Mouse (Mus musculus) neural tube, embryonic 12.5 days (tissue): Measurements from ENCODE around the gene Lhx4. TPM values are rescaled to one million over a fixed set of nuclear protein-coding genes. Genes with fewer than 3 reads are reported as not detected.
A peak's percentile ranks its signal among the peaks of the same experiment; 100 is the strongest.

Experiments used
- ATAC-seq: fragments of 200-750 bp; cut with Nextera tagmentation; 2 replicates; pipeline ENCODE4 v1.8.0; 2017; ENCODE audit warnings: low read depth, mild to moderate bottlenecking, moderate TSS enrichment, moderate library complexity; ENCODE audit not compliant: low FRiP score
- H3K27ac ChIP-seq: fragments of 300-500 bp; sonication (generic); 2 replicates; pipeline ENCODE4 v1.5.1; 2016
- H3K27me3 ChIP-seq: fragments of 300-500 bp; sonication (generic); replicated peaks from 2 replicates; pipeline ENCODE4 v1.6.1; 2016; ENCODE audit warnings: mild to moderate bottlenecking
- H3K36me3 ChIP-seq: fragments of 300-500 bp; sonication (generic); 2 replicates; pipeline ENCODE4 v1.6.1; 2016; ENCODE audit warnings: mild to moderate bottlenecking
- H3K4me1 ChIP-seq: fragments of 300-500 bp; sonication (generic); 2 replicates; pipeline ENCODE4 v1.6.1; 2016
- H3K4me2 ChIP-seq: fragments of 300-500 bp; sonication (generic); replicated peaks from 2 replicates; pipeline ENCODE4 v1.6.1; 2016; ENCODE audit warnings: mild to moderate bottlenecking
- H3K4me3 ChIP-seq: fragments of 300-500 bp; sonication (generic); 2 replicates; pipeline ENCODE4 v1.5.1; 2016
- H3K9ac ChIP-seq: fragments of 300-500 bp; sonication (generic); 2 replicates; pipeline ENCODE4 v1.6.1; 2016; ENCODE audit warnings: mild to moderate bottlenecking
- H3K9me3 ChIP-seq: fragments of 300-500 bp; sonication (generic); 2 replicates; pipeline ENCODE4 v1.6.1; 2016; ENCODE audit warnings: mild to moderate bottlenecking
- WGBS: fragments of 180-500 bp; shearing (Covaris S2); methylation state at CpG from one replicate; pipeline ENCODE4 v1.1.7; 2016; 5-methylcytosine and 5-hydroxymethylcytosine counted together
- polyA plus RNA-seq: library from polyadenylated mRNA; unstranded; fragments of >200 nt; fragmentation: Nextera tagmentation; extraction: Ambion mirVana; gene quantifications from 2 replicates; pipeline ENCODE4 v1.2.1, GENCODE M21; 2016

The Lhx4 gene
- polyA plus RNA-seq, 1 experiment from 2014 or later, result 12.3 TPM

GRCm38 (mm10) chr1:155777641-155778625 is 26.4 kb upstream of the Lhx4 start:
- no peak overlapping the region for H3K27ac ChIP-seq

DNA sequence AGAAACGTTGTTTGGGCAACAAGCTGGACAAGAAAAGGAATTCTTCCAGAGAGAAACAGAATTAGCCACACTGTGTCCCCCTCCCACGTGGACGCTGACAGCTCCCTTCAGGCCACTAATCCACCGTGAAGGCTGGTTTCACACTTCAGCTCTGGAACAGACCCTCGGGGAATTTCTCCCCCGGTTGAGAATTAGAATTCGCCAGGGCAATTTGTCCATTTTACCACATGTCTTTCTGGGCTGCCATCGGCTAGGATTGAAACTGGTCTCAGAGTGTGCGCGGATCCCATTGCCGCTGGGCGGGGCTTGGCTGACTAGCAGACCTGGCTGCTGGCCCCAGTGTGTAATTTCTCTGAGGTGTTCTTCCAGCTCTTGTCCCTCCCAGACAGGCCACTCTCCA is 7.7 kb upstream of the Lhx4 start:
- WGBS, result 17% methylated on average over 12 of the region's 12 CpGs
- H3K27me3 ChIP-seq, result peaks cover 61% of the 10 kb centered on the region
- ATAC-seq, result peak; percentile 90

More at GRCm38 (mm10) chr1:155777641-155778625, 26.4 kb upstream of the Lhx4 start:
- H3K9me3 ChIP-seq, result peaks cover 7% of the 10 kb centered on the region; the same call in 1 of the 2 replicates
- 67% methylated on average over 14 of the region's 14 CpGs for WGBS
- no peak overlapping the region for H3K4me3 ChIP-seq
- peaks cover 38% of the 10 kb centered on the region for H3K27me3 ChIP-seq
- no peak overlapping the region for H3K9ac ChIP-seq
- no peak overlapping the region for H3K4me2 ChIP-seq
- ATAC-seq, result no peak
- H3K4me1 ChIP-seq, result no peaks in the 10 kb centered on the region
- H3K36me3 ChIP-seq, result peaks cover 23% of the 10 kb centered on the region

GRCm38 (mm10) chr1:155758711-155759110 is 7.2 kb upstream of the Lhx4 start:
- no peak overlapping the region for H3K4me3 ChIP-seq
- H3K9ac ChIP-seq, result no peak overlapping the region
- ATAC-seq, result peak; percentile 66
- peaks cover 66% of the 10 kb centered on the region for H3K27me3 ChIP-seq
- no peaks in the 10 kb centered on the region for H3K9me3 ChIP-seq
- H3K4me2 ChIP-seq, result no peak overlapping the region
- no peaks in the 10 kb centered on the region for H3K36me3 ChIP-seq
- 69% methylated on average over 4 of the region's 4 CpGs for WGBS
- no peaks in the 10 kb centered on the region; the same call in 1 of the 2 replicates for H3K4me1 ChIP-seq
- H3K27ac ChIP-seq, result no peak overlapping the region

More for the DNA sequence above, 7.7 kb upstream of the Lhx4 start:
- Histone ChIP-seq H3K9me3 (no peaks in the 10 kb centered on the region), H3K4me1 (no peaks in the 10 kb centered on the region; the same call in 1 of the 2 replicates), H3K4me2 (no peak overlapping the region), H3K27ac (no peak overlapping the region), H3K9ac (no peak overlapping the region), H3K36me3 (no peaks in the 10 kb centered on the region), H3K4me3 (no peak overlapping the region)

- Histone ChIP-seq H3K9ac (no peak overlapping the region), H3K36me3 (no peaks in the 10 kb centered on the region), H3K27ac (no peak overlapping the region), H3K27me3 (peaks cover 67% of the 10 kb centered on the region), H3K4me3 (no peak overlapping the region), H3K4me2 (no peak overlapping the region), H3K4me1 (no peaks in the 10 kb centered on the region; the same call in 1 of the 2 replicates), H3K9me3 (no peaks in the 10 kb centered on the region)
- 60% methylated on average over 7 of the region's 7 CpGs for WGBS
- ATAC-seq, result no peak
These were observed 6.1 kb upstream of the Lhx4 start for GRCm38 (mm10) chr1:155757621-155758020.

GRCm38 (mm10) chr1:155753411-155753810 is 1.9 kb upstream of the Lhx4 start:
- Histone ChIP-seq H3K9me3 (no peaks in the 10 kb centered on the region), H3K4me2 (no peak overlapping the region), H3K36me3 (no peaks in the 10 kb centered on the region), H3K27me3 (peaks cover 77% of the 10 kb centered on the region), H3K4me3 (no peak overlapping the region), H3K9ac (no peak overlapping the region), H3K4me1 (peaks cover 6% of the 10 kb centered on the region), H3K27ac (no peak overlapping the region)
- ATAC-seq, result no peak
- WGBS, result 72% methylated on average over 9 of the region's 9 CpGs

- Histone ChIP-seq H3K9me3 (no peaks in the 10 kb centered on the region), H3K27ac (no peak overlapping the region), H3K9ac (no peak overlapping the region), H3K4me3 (no peak overlapping the region), H3K36me3 (no peaks in the 10 kb centered on the region), H3K4me2 (no peak overlapping the region), H3K4me1 (peaks cover 6% of the 10 kb centered on the region), H3K27me3 (peaks cover 91% of the 10 kb centered on the region)
- 8% methylated on average over 11 of the region's 11 CpGs for WGBS
- peak; percentile 56 for ATAC-seq
These were observed 836 bp downstream of the Lhx4 start for GRCm38 (mm10) chr1:155750517-155751178.

- no peaks in the 10 kb centered on the region for H3K9me3 ChIP-seq
- H3K4me2 ChIP-seq, result no peak overlapping the region
- H3K36me3 ChIP-seq, result no peaks in the 10 kb centered on the region
- no peak for ATAC-seq
- no peak overlapping the region for H3K9ac ChIP-seq
- 74% methylated on average over 5 of the region's 5 CpGs for WGBS
- H3K4me1 ChIP-seq, result peaks cover 11% of the 10 kb centered on the region
- no peak overlapping the region for H3K27ac ChIP-seq
- no peak overlapping the region for H3K4me3 ChIP-seq
- H3K27me3 ChIP-seq, result peaks cover 89% of the 10 kb centered on the region
These were observed 3.6 kb downstream of the Lhx4 start for GRCm38 (mm10) chr1:155747911-155748310.

GRCm38 (mm10) chr1:155747011-155747410 is 4.5 kb downstream of the Lhx4 start:
- H3K27me3 ChIP-seq, result peaks cover 89% of the 10 kb centered on the region
- H3K4me2 ChIP-seq, result 0 out of 2 replicates have a peak overlapping the region, but pooled peaks have one; percentile 21
- H3K4me1 ChIP-seq, result peaks cover 20% of the 10 kb centered on the region
- H3K27ac ChIP-seq, result no peak overlapping the region
- no peaks in the 10 kb centered on the region for H3K9me3 ChIP-seq
- 4% methylated on average over 8 of the region's 8 CpGs for WGBS
- no peak for ATAC-seq
- H3K9ac ChIP-seq, result no peak overlapping the region
- H3K36me3 ChIP-seq, result no peaks in the 10 kb centered on the region
- H3K4me3 ChIP-seq, result no peak overlapping the region

DNA sequence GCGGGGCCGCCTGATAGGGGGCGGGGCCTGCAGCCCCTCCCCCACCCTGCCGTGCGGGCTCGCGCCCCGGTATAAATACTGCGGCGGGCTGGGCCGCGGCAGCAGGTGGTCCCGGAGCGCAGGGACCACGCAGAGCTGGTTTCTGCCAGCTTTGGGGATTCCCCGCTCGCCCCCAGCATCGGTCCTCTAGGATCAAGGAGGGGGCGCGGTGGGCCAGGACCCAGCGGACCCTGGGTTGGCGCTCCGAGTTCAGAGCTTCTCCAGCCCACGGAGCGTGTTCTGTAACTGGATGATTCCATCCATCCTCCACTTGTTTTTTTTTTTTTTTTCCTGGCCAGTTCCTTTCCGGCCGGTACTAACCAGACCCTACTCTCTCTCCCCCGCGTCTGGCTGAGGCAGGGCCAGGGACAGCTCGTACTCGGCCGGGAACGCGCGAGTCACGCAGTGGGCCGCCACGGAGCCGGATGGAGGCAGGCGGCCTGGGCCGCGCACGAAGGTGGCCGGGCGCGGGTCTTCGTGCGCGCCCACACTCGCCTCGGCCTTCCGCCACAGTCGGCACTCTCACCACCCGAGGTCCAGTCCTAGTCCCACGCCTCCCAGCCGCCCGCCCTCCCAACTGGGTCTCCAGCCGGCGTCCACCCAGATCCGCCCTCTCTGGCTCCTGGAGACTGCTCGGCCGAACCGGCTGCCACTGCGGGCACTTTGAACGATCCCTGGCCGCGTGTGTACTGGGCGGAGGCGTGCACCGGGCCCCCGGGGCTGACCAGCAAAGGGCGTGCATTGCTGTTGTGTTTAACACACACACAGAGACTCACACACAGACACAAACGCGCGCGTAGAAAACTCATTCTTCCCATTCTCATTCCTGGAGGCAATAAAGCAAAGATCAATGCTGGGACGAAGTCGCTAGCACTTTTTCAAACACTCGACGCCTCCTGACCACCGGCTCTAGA is 8.8 kb downstream of the Lhx4 start:
- ATAC-seq, result peak; percentile 46
- H3K9ac ChIP-seq, result peak overlapping the region; percentile 45; the same call in 1 of the 2 replicates
- peaks cover 26% of the 10 kb centered on the region for H3K4me1 ChIP-seq
- H3K36me3 ChIP-seq, result no peaks in the 10 kb centered on the region
- peak overlapping the region; percentile 43 for H3K4me3 ChIP-seq
- H3K27me3 ChIP-seq, result peaks cover 89% of the 10 kb centered on the region
- peak overlapping the region; percentile 82 for H3K4me2 ChIP-seq
- WGBS, result under 1% methylated on average over 81 of the region's 81 CpGs
- no peaks in the 10 kb centered on the region for H3K9me3 ChIP-seq
- H3K27ac ChIP-seq, result no peak overlapping the region

- peak; percentile 77 for ATAC-seq
- Histone ChIP-seq H3K4me3 (peak overlapping the region; percentile 43), H3K27ac (no peak overlapping the region), H3K4me1 (peaks cover 26% of the 10 kb centered on the region), H3K9me3 (no peaks in the 10 kb centered on the region), H3K4me2 (peak overlapping the region; percentile 82), H3K36me3 (no peaks in the 10 kb centered on the region), H3K27me3 (peaks cover 89% of the 10 kb centered on the region), H3K9ac (peak overlapping the region; percentile 45; the same call in 1 of the 2 replicates)
- WGBS, result under 1% methylated on average over 26 of the region's 26 CpGs
These were observed 9.5 kb downstream of the Lhx4 start for GRCm38 (mm10) chr1:155741988-155742387.

GRCm38 (mm10) chr1:155741378-155741945 is 10.0 kb downstream of the Lhx4 start:
- H3K27me3 ChIP-seq, result peaks cover 88% of the 10 kb centered on the region
- under 1% methylated on average over 34 of the region's 34 CpGs for WGBS
- no peak overlapping the region for H3K27ac ChIP-seq
- peak overlapping the region; percentile 43 for H3K4me3 ChIP-seq
- peaks cover 26% of the 10 kb centered on the region for H3K4me1 ChIP-seq
- peak overlapping the region; percentile 44; the same call in 1 of the 2 replicates for H3K9ac ChIP-seq
- peak overlapping the region; percentile 82 for H3K4me2 ChIP-seq
- peak; percentile 18; the same call in 1 of the 2 replicates for ATAC-seq
- no peaks in the 10 kb centered on the region for H3K9me3 ChIP-seq
- no peaks in the 10 kb centered on the region for H3K36me3 ChIP-seq
